Mouse (Mus musculus) lung, postnatal 0 days (tissue): ENCODE data around the gene Myo16. TPM values are rescaled to one million over a fixed set of nuclear protein-coding genes. Genes with fewer than 3 reads are reported as not detected.

Source experiments
- ATAC-seq: fragments of 200-750 bp; cut with Nextera tagmentation; 2 replicates; pipeline ENCODE4 v1.8.0; 2017; ENCODE audit warnings: moderate library complexity
- DNase-seq: peaks from one replicate; pipeline ENCODE4 v3.0.0-alpha.2; 2016; ENCODE audit warnings: low spot score
- H3K27ac ChIP-seq: fragments of 300-500 bp; sonication (generic); 2 replicates; pipeline ENCODE4 v1.5.1; 2014; ENCODE audit warnings: antibody characterized with exemption, mild to moderate bottlenecking, low read length, mixed read lengths
- H3K27me3 ChIP-seq: fragments of 300-500 bp; sonication (generic); replicated peaks from 2 replicates; pipeline ENCODE4 v1.6.1; 2014; ENCODE audit warnings: low read length, mixed read lengths; ENCODE audit not compliant: insufficient read depth
- H3K36me3 ChIP-seq: fragments of 300-500 bp; sonication (generic); 2 replicates; pipeline ENCODE4 v1.6.1; 2014; ENCODE audit warnings: low read length, mixed read lengths; ENCODE audit not compliant: insufficient read depth
- H3K4me1 ChIP-seq: fragments of 300-500 bp; sonication (generic); 2 replicates; pipeline ENCODE4 v1.6.1; 2014; ENCODE audit warnings: antibody characterized with exemption, low read depth, low read length, mixed read lengths; ENCODE audit not compliant: insufficient read depth
- H3K4me2 ChIP-seq: fragments of 300-500 bp; sonication (generic); replicated peaks from 2 replicates; pipeline ENCODE4 v1.6.1; 2014; ENCODE audit warnings: low read depth, mild to moderate bottlenecking, low read length, moderate library complexity, mixed read lengths
- H3K4me3 ChIP-seq: fragments of 300-500 bp; sonication (generic); 2 replicates; pipeline ENCODE4 v1.5.1; 2014; ENCODE audit warnings: low read depth, low read length
- H3K9ac ChIP-seq: fragments of 300-500 bp; sonication (generic); replicated peaks from 2 replicates; pipeline ENCODE4 v1.6.1; 2014; ENCODE audit warnings: low read depth, mild to moderate bottlenecking
- H3K9me3 ChIP-seq: fragments of 300-500 bp; sonication (generic); 2 replicates; pipeline ENCODE4 v1.6.1; 2016; ENCODE audit warnings: low read length, mixed read lengths
- CTCF ChIP-seq: IDR thresholded peaks from 2 replicates; pipeline ENCODE4 v1.5.1; 2016; ENCODE audit warnings: antibody characterized with exemption, mild to moderate bottlenecking
- EP300 ChIP-seq: IDR thresholded peaks from 2 replicates; pipeline ENCODE4 v1.6.1; 2016; ENCODE audit warnings: antibody characterized with exemption, mild to moderate bottlenecking, control low read depth
- WGBS: fragments of 180-500 bp; shearing (Covaris S2); extraction: QIAGEN DNeasy Blood & Tissue Kit; methylation state at CpG from one replicate; pipeline ENCODE4 v1.1.7; 2014; 5-methylcytosine and 5-hydroxymethylcytosine counted together
- polyA plus RNA-seq: library from polyadenylated mRNA; unstranded; fragments of >200 nt; fragmentation: Nextera tagmentation; extraction: Ambion mirVana; gene quantifications from 2 replicates; pipeline ENCODE4 v1.2.1, GENCODE M21; 2015

Gene Myo16
- polyA plus RNA-seq, 1 experiment from 2014 or later, result 0.17 TPM

DNA sequence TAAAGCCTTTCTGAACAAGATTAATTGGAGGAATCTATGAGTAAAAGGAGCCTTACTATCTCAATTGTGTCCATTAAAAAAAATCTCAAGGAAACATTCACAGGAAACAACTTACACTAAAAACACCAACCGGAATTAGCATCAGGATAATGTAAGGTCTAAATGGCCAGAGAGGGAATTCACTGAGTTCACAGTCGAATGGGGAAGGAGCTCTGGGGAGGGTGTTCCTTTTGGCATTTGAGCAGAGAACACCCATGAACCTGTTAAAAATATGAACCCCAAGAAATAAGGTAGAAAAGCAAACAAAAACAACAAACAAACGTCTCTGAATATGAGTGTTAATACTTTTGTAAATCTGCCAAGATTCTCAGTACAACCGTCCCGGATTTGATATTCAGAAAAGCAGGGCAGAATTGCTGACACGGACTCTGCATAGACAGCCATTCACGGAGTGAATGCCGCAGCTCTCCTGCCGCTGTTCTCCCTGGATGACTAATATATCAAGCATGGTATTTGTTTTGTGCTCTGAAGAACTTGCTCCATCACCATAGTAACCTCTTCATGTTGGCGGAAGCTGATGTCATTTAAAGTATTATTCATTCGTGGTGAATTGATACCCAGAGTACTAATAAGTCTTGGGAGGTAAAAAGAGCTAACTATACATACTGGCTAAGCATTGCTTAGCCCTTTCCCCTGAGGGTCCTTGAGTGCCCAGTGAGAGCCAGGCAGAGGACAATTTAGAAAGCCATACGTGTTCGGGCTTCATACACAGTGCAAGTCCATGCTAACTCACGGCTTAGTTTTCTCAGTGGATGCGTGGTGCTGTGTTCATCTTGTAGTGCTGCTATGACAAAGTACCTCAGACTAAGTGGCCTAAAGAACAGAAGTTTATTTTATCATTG, 22.9 kb upstream of the Myo16 start:
- DNase-seq (peak; percentile 89), ATAC-seq (peak; percentile 96)
- 46% methylated on average over 15 of the region's 15 CpGs for WGBS
- H3K4me1 ChIP-seq, result no peaks in the 10 kb centered on the region
- no peak overlapping the region for H3K4me2 ChIP-seq
- no peaks in the 10 kb centered on the region for H3K27me3 ChIP-seq
- no peak overlapping the region for H3K9ac ChIP-seq
- no peak overlapping the region for H3K27ac ChIP-seq
- no peaks in the 10 kb centered on the region for H3K36me3 ChIP-seq
- TF ChIP-seq EP300 (no peak), CTCF (no peak)
- H3K4me3 ChIP-seq, result no peak overlapping the region
- H3K9me3 ChIP-seq, result no peaks in the 10 kb centered on the region

DNA sequence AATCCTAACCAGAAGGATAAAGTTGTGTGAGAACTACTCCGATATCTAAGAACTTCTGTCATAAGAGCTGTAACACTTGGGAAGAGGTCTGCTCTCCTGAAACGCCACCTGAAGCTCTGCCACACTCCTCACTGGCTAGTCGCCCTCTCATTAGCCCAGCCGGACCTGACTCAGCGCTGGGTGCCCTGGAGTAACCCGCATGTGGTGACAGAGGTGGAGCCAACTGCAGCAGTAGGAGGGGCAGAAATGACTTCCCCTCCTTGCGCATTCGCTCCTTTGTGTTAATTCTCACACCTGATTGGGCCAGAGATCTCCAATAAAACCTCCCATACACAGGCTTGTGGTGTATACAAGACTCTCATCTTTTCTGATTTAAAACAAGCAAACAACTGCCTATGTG, 14.2 kb upstream of the Myo16 start:
- no peak overlapping the region for H3K4me3 ChIP-seq
- no peak for DNase-seq
- TF ChIP-seq CTCF, result no peak
- no peak for TF ChIP-seq EP300
- ATAC-seq, result no peak
- no peaks in the 10 kb centered on the region for H3K9me3 ChIP-seq
- no peak overlapping the region for H3K9ac ChIP-seq
- H3K4me2 ChIP-seq, result no peak overlapping the region
- H3K27me3 ChIP-seq, result no peaks in the 10 kb centered on the region
- no peaks in the 10 kb centered on the region for H3K36me3 ChIP-seq
- no peaks in the 10 kb centered on the region for H3K4me1 ChIP-seq
- no peak overlapping the region for H3K27ac ChIP-seq
- WGBS, result 25% methylated on average over 8 of the region's 8 CpGs

DNA sequence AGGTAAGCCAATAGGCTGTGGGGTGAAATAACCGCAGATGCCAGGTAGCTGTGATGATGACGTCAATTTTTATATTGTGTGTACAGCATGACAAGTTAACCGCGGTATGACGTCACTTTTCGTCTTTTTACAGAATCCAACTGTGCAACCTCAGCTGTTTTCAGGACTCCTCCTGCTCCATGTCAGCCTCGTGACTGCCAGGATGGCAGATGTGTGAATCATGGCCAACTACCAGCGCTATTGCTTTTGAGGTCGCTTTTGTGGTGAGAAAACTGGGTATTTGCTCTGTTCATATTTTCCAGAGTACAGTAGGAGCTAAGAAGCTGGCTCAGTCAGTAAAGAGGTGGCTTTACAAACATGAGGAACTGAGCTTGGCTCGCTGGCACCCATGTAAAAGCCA, 9.8 kb upstream of the Myo16 start:
- H3K9ac ChIP-seq, result no peak overlapping the region
- no peak for DNase-seq
- H3K9me3 ChIP-seq, result no peaks in the 10 kb centered on the region
- TF ChIP-seq CTCF (no peak), EP300 (no peak)
- ATAC-seq, result no peak
- H3K4me1 ChIP-seq, result no peaks in the 10 kb centered on the region
- WGBS, result 81% methylated on average over 10 of the region's 10 CpGs
- H3K27me3 ChIP-seq, result no peaks in the 10 kb centered on the region
- H3K4me3 ChIP-seq, result no peak overlapping the region
- H3K27ac ChIP-seq, result no peak overlapping the region
- H3K36me3 ChIP-seq, result no peaks in the 10 kb centered on the region
- no peak overlapping the region for H3K4me2 ChIP-seq

DNA sequence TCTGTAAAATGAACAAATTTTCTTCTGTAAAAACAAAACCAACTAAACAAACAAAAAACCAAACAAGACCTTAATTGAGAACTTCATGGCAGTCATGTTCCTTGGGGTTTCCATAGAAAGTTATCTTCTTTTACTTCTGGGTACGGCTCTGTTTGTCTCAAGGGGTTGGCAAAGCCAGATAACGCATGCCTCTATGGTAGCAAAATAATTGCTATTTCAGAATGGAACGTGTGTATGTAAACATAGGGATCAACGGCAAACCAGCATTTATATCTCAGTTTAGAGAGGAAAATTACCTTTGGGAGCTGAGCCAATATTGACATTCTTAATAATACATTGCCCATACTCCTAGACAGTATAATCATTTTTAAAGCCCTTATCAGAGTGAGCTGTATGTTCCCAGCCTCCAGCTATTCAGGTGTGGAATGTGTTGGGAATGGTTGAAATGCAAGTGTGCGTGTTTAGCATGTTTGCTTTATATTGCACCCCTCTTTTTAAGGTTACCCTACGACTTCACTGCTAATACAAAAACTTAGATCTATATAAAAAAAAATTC, 1.9 kb upstream of the Myo16 start:
- H3K27me3 ChIP-seq, result peaks cover 2% of the 10 kb centered on the region; the same call in 1 of the 2 replicates

DNA sequence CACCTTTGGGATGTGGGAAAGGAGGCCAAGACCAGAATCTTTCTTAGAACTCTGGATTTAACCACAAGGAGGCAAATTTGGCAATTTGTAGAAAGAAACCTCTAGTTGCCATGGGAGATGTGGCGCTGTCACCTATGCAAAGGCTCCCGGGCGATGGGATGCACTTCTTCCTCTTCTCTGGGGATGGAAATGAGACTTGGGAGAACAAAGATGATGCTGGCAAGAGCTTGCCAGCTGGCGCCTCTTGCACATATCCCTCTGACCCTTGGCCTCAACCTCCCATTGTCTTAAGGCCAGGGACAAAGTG, 681 bp downstream of the Myo16 start:
- TF ChIP-seq EP300, result no peak
- TF ChIP-seq CTCF, result no peak
- ATAC-seq (no peak), DNase-seq (no peak)
- H3K36me3 ChIP-seq, result no peaks in the 10 kb centered on the region
- H3K9ac ChIP-seq, result no peak overlapping the region
- WGBS, result 30% methylated on average over 4 of the region's 4 CpGs
- H3K4me1 ChIP-seq, result no peaks in the 10 kb centered on the region
- H3K4me3 ChIP-seq, result peak overlapping the region; percentile 40; the same call in 1 of the 2 replicates
- peaks cover 2% of the 10 kb centered on the region; the same call in 1 of the 2 replicates for H3K27me3 ChIP-seq
- peak overlapping the region; percentile 82 for H3K4me2 ChIP-seq
- H3K27ac ChIP-seq, result no peak overlapping the region
- H3K9me3 ChIP-seq, result no peaks in the 10 kb centered on the region

More for the DNA sequence above, 1.9 kb upstream of the Myo16 start:
- 33% methylated on average over 6 of the region's 6 CpGs for WGBS
- no peak for TF ChIP-seq CTCF
- TF ChIP-seq EP300, result peak; percentile 72
- no peaks in the 10 kb centered on the region for H3K36me3 ChIP-seq
- ATAC-seq, result no peak; the same call in 1 of the 2 replicates
- no peak overlapping the region for H3K4me2 ChIP-seq
- no peak for DNase-seq
- H3K9me3 ChIP-seq, result no peaks in the 10 kb centered on the region
- H3K4me1 ChIP-seq, result no peaks in the 10 kb centered on the region
- H3K27ac ChIP-seq, result no peak overlapping the region
- no peak overlapping the region for H3K9ac ChIP-seq
- H3K4me3 ChIP-seq, result no peak overlapping the region

DNA sequence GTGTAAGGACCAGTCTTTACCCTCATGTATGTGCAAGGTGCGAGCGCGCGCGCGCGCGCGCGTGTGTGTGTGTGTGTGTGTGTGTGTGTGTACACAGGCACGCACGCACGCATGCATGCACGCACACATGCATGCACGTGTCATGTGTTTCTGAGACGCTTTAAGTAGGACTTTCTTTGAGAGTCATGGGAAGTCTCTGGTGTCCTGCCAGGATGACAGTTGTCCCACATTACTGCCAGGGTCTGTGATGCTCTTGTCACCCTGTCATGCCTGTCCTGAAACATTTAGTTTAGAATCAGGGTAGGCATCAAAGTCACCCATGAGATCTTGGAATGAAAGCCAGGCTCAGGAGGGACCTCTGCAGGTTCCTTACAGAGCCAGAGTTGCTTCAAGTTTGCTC, 1.4 kb downstream of the Myo16 start:
- Histone ChIP-seq H3K9me3 (no peaks in the 10 kb centered on the region), H3K9ac (no peak overlapping the region), H3K4me3 (no peak overlapping the region), H3K27me3 (peaks cover 2% of the 10 kb centered on the region; the same call in 1 of the 2 replicates), H3K36me3 (no peaks in the 10 kb centered on the region), H3K4me2 (no peak overlapping the region), H3K27ac (no peak overlapping the region), H3K4me1 (no peaks in the 10 kb centered on the region)
- no peak for ATAC-seq
- TF ChIP-seq EP300, result no peak
- TF ChIP-seq CTCF, result no peak
- no peak for DNase-seq
- WGBS, result 96% methylated on average over 16 of the region's 16 CpGs
